Mouse (Mus musculus) T-helper 1 cell (primary cell): Measurements from ENCODE around the gene Epop.

Source experiments
- in situ Hi-C: fragments of 300-600 bp; cut with MboI, MseI; formaldehyde crosslinking; loops from one replicate; pipeline ENCODE4 v1.15.1; 2025; ENCODE audit warnings: high pct_unique_total_duplicates

Gene Epop

GRCm38 (mm10) chr11:97629576-97629975, at the start of gene Epop:
TSS of gene Epop (minus strand) at chr11:97629702.
- in situ Hi-C loops, result loop anchor here (5.0 kb wide), 2 partner anchors 97 to 142 kb away; no protein-coding TSS in a partner anchor

GRCm38 (mm10) chr11:97678301-97678700, 48.8 kb upstream of the Epop start:
- in situ Hi-C loops, result no loop called here

- in situ Hi-C loops, result no loop called here
These were observed 48.3 kb upstream of the Epop start for GRCm38 (mm10) chr11:97677842-97678241.

- in situ Hi-C loops, result no loop called here
These were observed 47.9 kb upstream of the Epop start for GRCm38 (mm10) chr11:97677381-97677780.

GRCm38 (mm10) chr11:97676050-97676754, 46.7 kb upstream of the Epop start:
- in situ Hi-C loops, result no loop called here

GRCm38 (mm10) chr11:97673148-97673547, 43.6 kb upstream of the Epop start:
- in situ Hi-C loops, result no loop called here

GRCm38 (mm10) chr11:97671177-97671527, 41.6 kb upstream of the Epop start:
- in situ Hi-C loops, result no loop called here

- in situ Hi-C loops, result no loop called here
These were observed 41.0 kb upstream of the Epop start for GRCm38 (mm10) chr11:97670234-97671176.

GRCm38 (mm10) chr11:97669829-97670228, 40.3 kb upstream of the Epop start:
- in situ Hi-C loops, result no loop called here

- in situ Hi-C loops, result no loop called here
These were observed 39.8 kb upstream of the Epop start for GRCm38 (mm10) chr11:97669268-97669667.

- in situ Hi-C loops, result no loop called here
These were observed 38.7 kb upstream of the Epop start for GRCm38 (mm10) chr11:97668160-97668559.

- in situ Hi-C loops, result no loop called here
These were observed 37.3 kb upstream of the Epop start for GRCm38 (mm10) chr11:97666794-97667193.

GRCm38 (mm10) chr11:97666221-97666620, 36.7 kb upstream of the Epop start:
- in situ Hi-C loops, result no loop called here

- in situ Hi-C loops, result no loop called here
These were observed 35.9 kb upstream of the Epop start for GRCm38 (mm10) chr11:97665431-97665830.

- in situ Hi-C loops, result no loop called here
These were observed 35.3 kb upstream of the Epop start for GRCm38 (mm10) chr11:97664771-97665240.

- in situ Hi-C loops, result no loop called here
These were observed 34.8 kb upstream of the Epop start for GRCm38 (mm10) chr11:97664339-97664665.

- in situ Hi-C loops, result no loop called here
These were observed 34.2 kb upstream of the Epop start for GRCm38 (mm10) chr11:97663528-97664338.

GRCm38 (mm10) chr11:97662893-97663527, 33.5 kb upstream of the Epop start, which contains the start of gene Mllt6:
TSS of gene Mllt6 (plus strand) at chr11:97663414.
- in situ Hi-C loops, result no loop called here

- in situ Hi-C loops, result no loop called here
These were observed 32.8 kb upstream of the Epop start for GRCm38 (mm10) chr11:97662207-97662892.

- in situ Hi-C loops, result no loop called here
These were observed 32.2 kb upstream of the Epop start for GRCm38 (mm10) chr11:97661648-97662133.
